Mouse (Mus musculus) stomach, postnatal 0 days (tissue): ENCODE data around the gene Patz1.

Source experiments
- CTCF ChIP-seq: IDR thresholded peaks from 2 replicates; pipeline ENCODE4 v1.5.1; 2016; ENCODE audit warnings: antibody characterized with exemption, low read depth, mild to moderate bottlenecking, moderate library complexity
- EP300 ChIP-seq: optimal IDR thresholded peaks from 2 replicates; pipeline ENCODE3; 2016; ENCODE audit warnings: antibody characterized with exemption

- TF ChIP-seq CTCF (no peak), EP300 (no peak)
These were observed 13.7 kb downstream of the Patz1 start for GRCm38 (mm10) chr11:3302385-3302784.
